Mouse (Mus musculus) thymus, adult 2 months (tissue): ENCODE measurements around the gene Ifnar1.
"Not testable (repeated sequence)": the region's sequence is repeated elsewhere in the genome, so short reads cannot be mapped to it uniquely, and the experiment has no call there.

Source experiments
- CTCF ChIP-seq: fragments of 200-500 bp; IDR thresholded peaks from 2 replicates; pipeline ENCODE4 v1.5.1; 2012; ENCODE audit warnings: mild to moderate bottlenecking, control low read depth, low read length, moderate library complexity, borderline replicate concordance; ENCODE audit not compliant: control insufficient read depth, poor library complexity, insufficient read depth; ENCODE audit errors: extremely low read depth
- POLR2A ChIP-seq: fragments of 200-500 bp; IDR thresholded peaks from 2 replicates; pipeline ENCODE4 v1.6.1; 2012; ENCODE audit warnings: mild to moderate bottlenecking, low read length, control low read depth, moderate library complexity; ENCODE audit not compliant: control insufficient read depth, poor library complexity, insufficient read depth; ENCODE audit errors: extremely low read depth

- not testable (repeated sequence) for TF ChIP-seq POLR2A, CTCF
Measured at GRCm38 (mm10) chr16:91438599-91438998, 46.4 kb upstream of the Ifnar1 start.
